ENCODE assay signal across 20 mouse cellular contexts in the genomic region with DNA sequence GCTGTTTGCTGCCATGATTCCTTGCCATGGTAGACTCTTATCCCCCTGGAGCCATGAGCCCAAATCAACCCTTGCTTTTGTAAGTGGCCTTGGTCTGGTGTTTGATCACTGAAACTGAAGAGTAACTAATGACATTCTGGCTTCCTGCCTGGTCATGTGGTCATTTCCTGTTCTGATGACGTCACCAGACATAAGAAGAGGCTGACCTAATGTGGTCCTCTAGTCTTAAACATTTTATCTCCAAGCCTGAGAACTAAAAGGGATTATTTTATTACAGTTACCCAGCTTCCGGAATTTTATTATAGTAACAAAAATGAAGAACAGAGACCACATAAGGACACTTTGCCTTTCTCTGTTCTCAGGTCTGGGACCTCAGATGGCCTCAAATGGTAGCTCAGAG.
DNase-seq lines count a peak whose midpoint lies in the region; TF ChIP-seq lines count a peak whose summit lies in the region.
"Had no signal": no experiment of that assay in that cellular context is flagged by ENCODE, and none has a peak within 500 bp of the region (broad histone marks: within the 10 kb centered on the region; RNA-seq: fewer than 3 reads in every experiment).

No protein-coding gene starts in this region.

- in situ Hi-C loops in CH12.LX (cut with MboI; ENCODE audit: low pct_ligation_motif_present, low pct_unique_long_range_greater_than_20kb, low sequenced_read_pairs): no loop called here

- no peak for TF ChIP-seq EP300 in CH12.LX (IDR thresholded peaks at IDR 0.05; ENCODE audit: low read length)

- dilution Hi-C loops in CH12.LX (cut with MboI; ENCODE audit: extremely low pct_ligation_motif_present, extremely low pct_unique_long_range_greater_than_20kb, low sequenced_read_pairs): no loop called here

- TF ChIP-seq CTCF in liver, adult 2 months (IDR thresholded peaks at IDR 0.05; ENCODE audit: low read depth, low read length): no peak
- TF ChIP-seq CTCF in CH12.LX (conservative IDR thresholded peaks at IDR 0.05 in 1 of 2, IDR thresholded peaks at IDR 0.05 in 1 of 2; ENCODE audit: low read depth in 2 of 2, low read length in 2 of 2): no peak

- DNase-seq in liver, adult 2 months (ENCODE audit: extremely low read depth, low read depth, low spot score): peak; percentile 1
- DNase-seq in liver: no peak
- DNase-seq in CH12.LX (ENCODE audit: extremely low read depth): peak; percentile 21
- peak; percentile 4 for DNase-seq in adipocyte (ENCODE audit: low spot score)
- no peak for DNase-seq in T-cell, adult 2 months (ENCODE audit: low spot score)
- no peak for DNase-seq in embryo, embryonic 10 days (ENCODE audit: low spot score)
- DNase-seq: adrenal gland, adult 8-10 months; adrenal gland, postnatal 25 days; B cell, adult 2 months; cerebellum, adult 18-20 months; cerebellum, adult 9-10 months; cerebellum, postnatal 14 days; gastrocnemius, postnatal 25 days; kidney, adult 18-20 months had no signal

- H3K27ac ChIP-seq in liver, adult 2 months (replicated peaks; ENCODE audit: insufficient read depth, low read depth, low read length): no peak overlapping the region
- H3K27ac ChIP-seq in CH12.LX (ENCODE audit: insufficient read depth, low read depth): no peak overlapping the region
- H3K27ac ChIP-seq: embryonic facial prominence, embryonic 12.5 days; embryonic facial prominence, embryonic 15.5 days; hindbrain, embryonic 12.5 days; hindbrain, embryonic 15.5 days; intestine, embryonic 15.5 days had no signal

- no peak for TF ChIP-seq POLR2A in liver, adult 2 months (IDR thresholded peaks at IDR 0.05; ENCODE audit: extremely low read depth, insufficient read depth, low read length)
- no peak for TF ChIP-seq POLR2A in CH12.LX (IDR thresholded peaks at IDR 0.05; ENCODE audit: low read depth, low read length)

- no peaks in the 10 kb centered on the region for H3K4me1 ChIP-seq in liver, adult 2 months (ENCODE audit: control insufficient read depth, insufficient read depth, low read length)
- H3K4me1 ChIP-seq in CH12.LX (ENCODE audit: control insufficient read depth in 1 of 2, insufficient read depth in 2 of 2): peaks cover 0 to 5% of the 10 kb centered on the region in 2 experiments; a peak in 3 of 4 replicates
- H3K4me1 ChIP-seq: embryonic facial prominence, embryonic 12.5 days; embryonic facial prominence, embryonic 15.5 days; hindbrain, embryonic 12.5 days; hindbrain, embryonic 15.5 days; intestine, embryonic 15.5 days had no signal

- no peaks in the 10 kb centered on the region for H3K36me3 ChIP-seq in liver, adult 2 months (ENCODE audit: control insufficient read depth, insufficient read depth, low read length)
- H3K36me3 ChIP-seq in CH12.LX (replicated peaks in 1 of 2; ENCODE audit: control insufficient read depth in 1 of 2, insufficient read depth in 1 of 2, low read length in 1 of 2): no peaks in the 10 kb centered on the region
- H3K36me3 ChIP-seq: embryonic facial prominence, embryonic 12.5 days; embryonic facial prominence, embryonic 15.5 days; hindbrain, embryonic 12.5 days; hindbrain, embryonic 15.5 days; intestine, embryonic 15.5 days had no signal

- no peak overlapping the region for H3K4me3 ChIP-seq in liver, adult 2 months (ENCODE audit: insufficient read depth, low read depth, low read length)
- H3K4me3 ChIP-seq in CH12.LX (replicated peaks in 1 of 3; ENCODE audit: low read depth in 2 of 3, low read length in 2 of 3, poor library complexity in 1 of 3): no peak overlapping the region
- H3K4me3 ChIP-seq: embryonic facial prominence, embryonic 12.5 days; embryonic facial prominence, embryonic 15.5 days; hindbrain, embryonic 12.5 days; hindbrain, embryonic 15.5 days; intestine, embryonic 15.5 days had no signal

- H3K27me3 ChIP-seq in liver, adult 2 months (ENCODE audit: control insufficient read depth, insufficient read depth, low read length): no peaks in the 10 kb centered on the region
- no peaks in the 10 kb centered on the region for H3K27me3 ChIP-seq in CH12.LX (replicated peaks)
- H3K27me3 ChIP-seq: embryonic facial prominence, embryonic 12.5 days; embryonic facial prominence, embryonic 15.5 days; hindbrain, embryonic 12.5 days; hindbrain, embryonic 15.5 days; intestine, embryonic 15.5 days had no signal

- H3K4me2 ChIP-seq in CH12.LX (ENCODE audit: insufficient read depth, low read depth, poor library complexity, severe bottlenecking): no peak overlapping the region
- H3K4me2 ChIP-seq: embryonic facial prominence, embryonic 12.5 days; embryonic facial prominence, embryonic 15.5 days; heart, embryonic 11.5 days; hindbrain, embryonic 12.5 days; hindbrain, embryonic 15.5 days; intestine, embryonic 15.5 days had no signal

- 71% methylated on average over 2 of the region's 2 CpGs for WGBS in liver, adult 2 months

- H3K79me2 ChIP-seq in liver, adult 2 months (ENCODE audit: control insufficient read depth, insufficient read depth, low read length): no peaks in the 10 kb centered on the region
- H3K79me2 ChIP-seq in CH12.LX (replicated peaks; ENCODE audit: control insufficient read depth, extremely low read depth, insufficient read depth, poor library complexity, severe bottlenecking): no peaks in the 10 kb centered on the region

- H3K9me3 ChIP-seq in CH12.LX (replicated peaks; ENCODE audit: low read length): no peaks in the 10 kb centered on the region
- H3K9me3 ChIP-seq: embryonic facial prominence, embryonic 12.5 days; embryonic facial prominence, embryonic 15.5 days; hindbrain, embryonic 12.5 days; hindbrain, embryonic 15.5 days; intestine, embryonic 15.5 days had no signal

- TF ChIP-seq RAD21 in CH12.LX (IDR thresholded peaks at IDR 0.05; ENCODE audit: low read depth, low read length): no peak

- no peak overlapping the region for H3K9ac ChIP-seq in liver, adult 2 months (ENCODE audit: low read depth, low read length)
- H3K9ac ChIP-seq in CH12.LX (ENCODE audit: insufficient read depth, low read depth): no peak overlapping the region
- H3K9ac ChIP-seq: embryonic facial prominence, embryonic 12.5 days; embryonic facial prominence, embryonic 15.5 days; hindbrain, embryonic 12.5 days; hindbrain, embryonic 15.5 days; intestine, embryonic 15.5 days had no signal

TF ChIP-seq in CH12.LX, 34 proteins besides CTCF, POLR2A, EP300 and RAD21:
- TF ChIP-seq TCF12 (IDR thresholded peaks at IDR 0.05; ENCODE audit: low read depth, low read length): no peak
- TF ChIP-seq CHD1 (IDR thresholded peaks at IDR 0.05; ENCODE audit: low read depth, low read length): no peak
- peak; percentile 63; the same call in 1 of the 2 replicates for TF ChIP-seq MEF2A (IDR thresholded peaks at IDR 0.05; ENCODE audit: borderline replicate concordance, low read depth, low read length)
- no peak for TF ChIP-seq KAT2A (IDR thresholded peaks at IDR 0.05; ENCODE audit: insufficient replicate concordance, low read length)
- TF ChIP-seq ZKSCAN1 (IDR thresholded peaks at IDR 0.05; ENCODE audit: borderline replicate concordance, low read depth, low read length): no peak
- TF ChIP-seq ETS1 (conservative IDR thresholded peaks at IDR 0.05; ENCODE audit: low read depth, low read length): no peak
- no peak for TF ChIP-seq MAZ (IDR thresholded peaks at IDR 0.05; ENCODE audit: low read depth, low read length)
- TF ChIP-seq GABPA (IDR thresholded peaks at IDR 0.05; ENCODE audit: insufficient replicate concordance, low read depth, low read length): no peak
- no peak for TF ChIP-seq ZNF384 (IDR thresholded peaks at IDR 0.05; ENCODE audit: low read depth, low read length)
- TF ChIP-seq PAX5 (IDR thresholded peaks at IDR 0.05; ENCODE audit: low read length): no peak
- TF ChIP-seq ZMIZ1 (IDR thresholded peaks at IDR 0.05; ENCODE audit: low read depth, low read length): no peak
- no peak for TF ChIP-seq HCFC1 (IDR thresholded peaks at IDR 0.05; ENCODE audit: low read depth, low read length)
- peak; percentile 75 for TF ChIP-seq JUN (IDR thresholded peaks at IDR 0.05; ENCODE audit: insufficient read depth, low read depth, low read length)
- no peak for TF ChIP-seq IRF4 (IDR thresholded peaks at IDR 0.05; ENCODE audit: low read depth, low read length)
- TF ChIP-seq USF1 (IDR thresholded peaks at IDR 0.05; ENCODE audit: low read depth, low read length): no peak
- TF ChIP-seq UBTF (IDR thresholded peaks at IDR 0.05; ENCODE audit: low read depth, low read length): no peak
- no peak for TF ChIP-seq MAFK (IDR thresholded peaks at IDR 0.05; ENCODE audit: insufficient replicate concordance, low read length)
- TF ChIP-seq TBP (conservative IDR thresholded peaks at IDR 0.05; ENCODE audit: low read depth, low read length): no peak
- peak; percentile 69; the same call in 1 of the 2 replicates for TF ChIP-seq JUND (conservative IDR thresholded peaks at IDR 0.05; ENCODE audit: low read depth, low read length)
- TF ChIP-seq ZC3H11A (IDR thresholded peaks at IDR 0.05; ENCODE audit: low read depth, low read length): no peak
- TF ChIP-seq NELFE (IDR thresholded peaks at IDR 0.05; ENCODE audit: low read depth, low read length): no peak
- TF ChIP-seq MAX (IDR thresholded peaks at IDR 0.05; ENCODE audit: low read length): no peak
- no peak for TF ChIP-seq BHLHE40 (IDR thresholded peaks at IDR 0.05; ENCODE audit: low read depth, low read length)
- no peak for TF ChIP-seq SIN3A (IDR thresholded peaks at IDR 0.05; ENCODE audit: low read length)
- no peak for TF ChIP-seq MYC (IDR thresholded peaks at IDR 0.05; ENCODE audit: low read depth, low read length)
- TF ChIP-seq POLR2AphosphoS2 (IDR thresholded peaks at IDR 0.05; ENCODE audit: low read depth, low read length): no peak

Comparison
In these comparisons a context has a peak if more than half of its experiments do, and no peak if none do; other contexts are left out.
1. DNase-seq: peak in liver, adult 2 months (single experiment), CH12.LX (single experiment) and adipocyte (single experiment); none in liver (single experiment), T-cell, adult 2 months (single experiment) and embryo, embryonic 10 days (single experiment).